Mouse (Mus musculus): Measurements from ENCODE around the gene Rhoc.

DNA sequence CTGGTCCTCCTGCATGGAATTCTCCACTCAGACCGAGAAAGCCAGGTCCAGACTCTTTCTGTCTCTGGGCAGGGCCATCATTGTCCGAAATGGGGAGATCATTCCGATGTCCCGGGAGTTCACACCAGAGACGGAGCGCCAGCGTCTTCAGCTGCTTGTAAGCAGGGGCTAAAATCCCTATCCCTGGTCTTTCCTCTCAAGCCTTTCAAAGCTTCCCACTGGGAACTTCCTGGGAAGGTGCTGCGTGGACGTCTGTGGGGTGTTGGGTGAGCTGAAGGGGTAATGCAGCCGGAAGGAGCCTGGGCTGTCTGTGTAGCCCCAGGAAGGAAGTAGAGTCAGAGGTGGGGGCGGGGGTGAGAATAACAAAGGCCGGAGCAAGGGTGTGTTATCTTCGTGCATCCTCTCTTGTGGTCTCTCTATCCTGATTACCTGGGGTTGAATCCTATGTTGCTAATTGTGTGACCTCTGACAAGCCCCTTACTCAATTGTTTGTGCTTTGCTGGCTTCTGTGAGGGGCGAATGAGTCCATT lies 4.1 kb upstream of the Rhoc start:
- TF ChIP-seq CTCF (IDR thresholded peaks at IDR 0.05; ENCODE audit: low read depth) (no peak), EP300 (optimal IDR thresholded peaks at IDR 0.05) (no peak)
